Mouse (Mus musculus) C2C12 (cell line): ENCODE results near the gene Otogl.

Experiments used
- CEBPB ChIP-seq: IDR thresholded peaks from one replicate; pipeline ENCODE4 v1.6.1; 2011; ENCODE audit warnings: low read depth, mild to moderate bottlenecking, control low read depth, moderate library complexity
- CTCF ChIP-seq: IDR thresholded peaks from one replicate; pipeline ENCODE4 v1.5.1; 2011; ENCODE audit not compliant: control insufficient read depth, insufficient read depth, insufficient read length
- MAX ChIP-seq: IDR thresholded peaks from one replicate; pipeline ENCODE4 v1.6.1; 2011; ENCODE audit warnings: mild to moderate bottlenecking, control low read depth

- TF ChIP-seq CTCF = no peak
- no peak for TF ChIP-seq MAX
- TF ChIP-seq CEBPB = no peak
Measured at GRCm38 (mm10) chr10:107951596-107951995, 39.7 kb upstream of the Otogl start.
